24 mouse cellular contexts compared by ENCODE assay signal in the genomic region with DNA sequence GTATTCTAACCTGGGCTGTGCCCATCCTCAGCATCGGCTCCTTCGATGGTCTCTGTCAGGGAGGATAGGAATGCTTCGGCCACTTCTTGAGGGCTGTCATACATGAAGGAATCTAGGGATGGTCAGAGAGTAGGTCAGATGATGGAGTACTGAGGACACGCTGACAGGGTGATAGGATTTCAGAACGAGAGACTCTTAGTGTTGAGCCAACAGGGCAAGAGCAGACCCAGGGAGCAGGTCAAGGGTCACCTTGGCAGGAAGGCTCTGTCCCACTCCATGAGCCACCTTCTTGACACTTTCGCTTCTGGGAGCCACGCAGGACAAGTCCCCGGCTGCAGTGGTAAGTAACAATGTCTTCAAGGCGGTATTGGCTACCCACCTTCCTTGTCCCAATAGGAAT. TPM values are rescaled to one million over a fixed set of nuclear protein-coding genes. Genes with fewer than 3 reads are reported as not detected.
DNase-seq lines count a peak whose midpoint lies in the region; ATAC-seq and TF ChIP-seq lines count a peak whose summit lies in the region.
"Had no signal": no experiment of that assay in that cellular context is flagged by ENCODE, and none has a peak within 500 bp of the region (broad histone marks: within the 10 kb centered on the region; RNA-seq: fewer than 3 reads in every experiment).

No protein-coding gene starts in this region.

- H3K4me2 ChIP-seq in limb, embryonic 14.5 days (replicated peaks; ENCODE audit: low read depth, low read length, severe bottlenecking), result no peak overlapping the region
- H3K4me2 ChIP-seq in liver, embryonic 11.5 days, result peak overlapping the region; percentile 48; the same call in 1 of the 2 replicates
- peak overlapping the region; percentile 40 for H3K4me2 ChIP-seq in liver, embryonic 14.5 days (ENCODE audit: low read depth)
- H3K4me2 ChIP-seq in myocyte (ENCODE audit: low read depth), result no peak overlapping the region
- H3K4me2 ChIP-seq: forebrain, embryonic 13.5 days; heart, embryonic 13.5 days; hindbrain, embryonic 12.5 days had no signal

- no peak overlapping the region for H3K9ac ChIP-seq in limb, embryonic 14.5 days (ENCODE audit: low read depth, low read length, severe bottlenecking)
- H3K9ac ChIP-seq in liver, embryonic 11.5 days (ENCODE audit: low read depth, low read length), result no peak overlapping the region
- no peak overlapping the region for H3K9ac ChIP-seq in liver, embryonic 14.5 days (replicated peaks)
- H3K9ac ChIP-seq: forebrain, embryonic 13.5 days; heart, embryonic 13.5 days; hindbrain, embryonic 12.5 days had no signal

- no peak overlapping the region for H3K4me3 ChIP-seq in limb, embryonic 14.5 days (replicated peaks; ENCODE audit: low read length)
- no peak overlapping the region for H3K4me3 ChIP-seq in limb, embryonic 10.5 days
- no peak overlapping the region for H3K4me3 ChIP-seq in liver, embryonic 11.5 days (ENCODE audit: low read depth, low read length)
- H3K4me3 ChIP-seq in liver, embryonic 14.5 days (ENCODE audit: insufficient read depth in 1 of 2, low read depth in 2 of 2, low read length in 2 of 2), result peak overlapping the region in 1 of 2 experiments; percentile 42; a peak in 2 of 4 replicates
- no peak overlapping the region for H3K4me3 ChIP-seq in myocyte
- H3K4me3 ChIP-seq: embryonic facial prominence, embryonic 10.5 days; forebrain, embryonic 13.5 days; gastrocnemius, adult 2 months; heart, embryonic 13.5 days; hindbrain, embryonic 12.5 days had no signal

- no peaks in the 10 kb centered on the region for H3K27me3 ChIP-seq in limb, embryonic 14.5 days (ENCODE audit: control insufficient read depth, insufficient read depth, low read length)
- no peaks in the 10 kb centered on the region for H3K27me3 ChIP-seq in limb, embryonic 10.5 days (ENCODE audit: low read depth, poor library complexity, severe bottlenecking)
- H3K27me3 ChIP-seq in liver, embryonic 11.5 days (replicated peaks; ENCODE audit: control insufficient read depth, insufficient read depth, low read length), result no peaks in the 10 kb centered on the region
- no peaks in the 10 kb centered on the region for H3K27me3 ChIP-seq in liver, embryonic 14.5 days (ENCODE audit: control insufficient read depth, insufficient read depth, low read length)
- H3K27me3 ChIP-seq in myocyte (ENCODE audit: control insufficient read depth, insufficient read depth, insufficient read length), result peaks cover 30% of the 10 kb centered on the region
- H3K27me3 ChIP-seq: CH12.LX; hindbrain, embryonic 12.5 days; Patski had no signal

- H3ac ChIP-seq in myocyte (ENCODE audit: control insufficient read depth, insufficient read length), result no peak overlapping the region

- H3K4me1 ChIP-seq in limb, embryonic 14.5 days (ENCODE audit: control insufficient read depth, insufficient read depth, low read length), result no peaks in the 10 kb centered on the region
- H3K4me1 ChIP-seq in limb, embryonic 10.5 days, result peaks cover 17% of the 10 kb centered on the region
- H3K4me1 ChIP-seq in liver, embryonic 11.5 days (replicated peaks; ENCODE audit: control insufficient read depth, insufficient read depth, low read length), result no peaks in the 10 kb centered on the region
- peaks cover 0 to 4% of the 10 kb centered on the region in 2 experiments; a peak in 1 of 4 replicates for H3K4me1 ChIP-seq in liver, embryonic 14.5 days (replicated peaks; ENCODE audit: control insufficient read depth in 2 of 2, insufficient read depth in 2 of 2, low read length in 1 of 2)
- H3K4me1 ChIP-seq: embryonic facial prominence, embryonic 10.5 days; forebrain, embryonic 13.5 days; heart, embryonic 13.5 days; hindbrain, embryonic 12.5 days had no signal

- H3K79me2 ChIP-seq in myocyte (ENCODE audit: control insufficient read depth, insufficient read depth), result no peaks in the 10 kb centered on the region

- no peak for ATAC-seq in limb, embryonic 14.5 days (ENCODE audit: low FRiP score, low read depth)
- ATAC-seq in liver, embryonic 11.5 days (replicated peaks; ENCODE audit: low FRiP score), result no peak
- ATAC-seq in liver, embryonic 14.5 days (ENCODE audit: insufficient read depth), result no peak
- ATAC-seq: activated CD4-positive, CD25-positive, alpha-beta regulatory T cell, adult 4 months; forebrain, embryonic 13.5 days; Patski had no signal

- 84% methylated on average over 9 of the region's 9 CpGs for WGBS in limb, embryonic 14.5 days
- WGBS in limb, embryonic 10.5 days, result 86% methylated on average over 9 of the region's 9 CpGs
- 78% methylated on average over 9 of the region's 9 CpGs for WGBS in liver, embryonic 11.5 days
- WGBS in liver, embryonic 14.5 days (ENCODE audit: insufficient replicate concordance), result 67% methylated on average over 9 of the region's 9 CpGs

- no peak for TF ChIP-seq CTCF in liver, embryonic 14.5 days (IDR thresholded peaks at IDR 0.05; ENCODE audit: low read depth)

- TF ChIP-seq EP300 in liver, embryonic 14.5 days (IDR thresholded peaks at IDR 0.05; ENCODE audit: low read depth), result no peak

- peak; percentile 1 for DNase-seq in limb, embryonic 14.5 days (ENCODE audit: low spot score)
- DNase-seq in limb, embryonic 10.5 days (ENCODE audit: low spot score), result no peak
- no peak for DNase-seq in liver, embryonic 11.5 days (ENCODE audit: low spot score)
- DNase-seq in liver, embryonic 14.5 days (ENCODE audit: low read depth in 3 of 3, low spot score in 3 of 3), result no peak
- DNase-seq in urinary bladder, adult 18-20 months (ENCODE audit: low spot score in 2 of 2), result no peak
- DNase-seq in adrenal gland, adult 18-20 months (ENCODE audit: low spot score in 2 of 2), result no peak
- DNase-seq: adrenal gland, adult 2 months; adrenal gland, postnatal 36 days; cerebellum, adult 2 months; cerebellum, postnatal 10 days; gastrocnemius, adult 2 months; gastrocnemius, postnatal 25 days; heart, postnatal 4 days had no signal

- no peak overlapping the region for H3K27ac ChIP-seq in limb, embryonic 14.5 days (replicated peaks; ENCODE audit: low read depth, low read length)
- no peak overlapping the region for H3K27ac ChIP-seq in limb, embryonic 10.5 days
- H3K27ac ChIP-seq in liver, embryonic 11.5 days (ENCODE audit: low read depth, low read length), result no peak overlapping the region
- H3K27ac ChIP-seq in liver, embryonic 14.5 days, result no peak overlapping the region
- H3K27ac ChIP-seq: embryonic facial prominence, embryonic 10.5 days; forebrain, embryonic 13.5 days; gastrocnemius, adult 2 months; heart, embryonic 13.5 days; hindbrain, embryonic 12.5 days had no signal

- no peak for TF ChIP-seq POLR2A in limb, embryonic 14.5 days (IDR thresholded peaks at IDR 0.05; ENCODE audit: borderline replicate concordance, extremely low read depth, insufficient read depth, insufficient read length)
- no peak for TF ChIP-seq POLR2A in myocyte (IDR thresholded peaks at IDR 0.05; ENCODE audit: insufficient read length, low read depth)

- H3K36me3 ChIP-seq in limb, embryonic 14.5 days (ENCODE audit: control insufficient read depth, insufficient read depth, low read length), result peaks cover 15% of the 10 kb centered on the region
- peaks cover 32% of the 10 kb centered on the region for H3K36me3 ChIP-seq in limb, embryonic 10.5 days
- H3K36me3 ChIP-seq in liver, embryonic 11.5 days (ENCODE audit: control insufficient read depth, insufficient read depth, low read length), result peaks cover 10% of the 10 kb centered on the region
- H3K36me3 ChIP-seq in liver, embryonic 14.5 days (replicated peaks; ENCODE audit: control insufficient read depth, insufficient read depth, low read depth), result peaks cover 4% of the 10 kb centered on the region
- peaks cover 7% of the 10 kb centered on the region for H3K36me3 ChIP-seq in myocyte (ENCODE audit: control insufficient read depth, insufficient read depth)

- H3K9me3 ChIP-seq in limb, embryonic 14.5 days (ENCODE audit: control insufficient read depth, low read length), result no peaks in the 10 kb centered on the region
- H3K9me3 ChIP-seq in limb, embryonic 10.5 days (replicated peaks), result no peaks in the 10 kb centered on the region
- no peaks in the 10 kb centered on the region for H3K9me3 ChIP-seq in liver, embryonic 11.5 days (ENCODE audit: control insufficient read depth, low read length)
- H3K9me3 ChIP-seq in liver, embryonic 14.5 days (ENCODE audit: control insufficient read depth, low read length), result no peaks in the 10 kb centered on the region
- H3K9me3 ChIP-seq: embryonic facial prominence, embryonic 10.5 days; forebrain, embryonic 13.5 days; heart, embryonic 13.5 days; hindbrain, embryonic 12.5 days had no signal

RNA-seq across cellular contexts. Expression of a gene that starts 1.8 kb away (rescaled TPM):
- polyA plus RNA-seq in limb, embryonic 14.5 days (2012; rRNA removed), result 0.76 and 0.88 TPM in 2 replicates
- 1.6 and 2.1 TPM in 2 replicates for polyA plus RNA-seq in limb, embryonic 14.5 days (2014; fragmentation: Nextera tagmentation; extraction: Ambion mirVana)
- 2.1 and 2.5 TPM in 2 replicates for polyA plus RNA-seq in limb, embryonic 10.5 days (2016; fragmentation: Nextera tagmentation; extraction: Ambion mirVana)
- 67.6 and 74.9 TPM in 2 replicates for polyA plus RNA-seq in liver, embryonic 11.5 days (2014; fragmentation: Nextera tagmentation; extraction: Ambion mirVana)
- 103 and 159 TPM in 2 replicates for polyA plus RNA-seq in liver, embryonic 14.5 days (2012; rRNA removed)
- 138 and 146 TPM in 2 replicates for polyA plus RNA-seq in liver, embryonic 14.5 days (2014; fragmentation: Nextera tagmentation; extraction: Ambion mirVana)
- polyA plus RNA-seq in myocyte (2012; fragmentation: generic; extraction: Trizol), result 0.37 TPM
- total RNA-seq in adrenal gland, adult 18-20 months (2021), result 10 to 100 TPM; 14.6 to 38.9 TPM
- total RNA-seq: granulocyte monocyte progenitor cell, adult 5-6 weeks had no signal

RNA-seq across cellular contexts. Expression of a gene that starts 10.3 kb away (rescaled TPM):
- 56.4 and 92.2 TPM in 2 replicates for polyA plus RNA-seq in limb, embryonic 14.5 days (2012; rRNA removed)
- 101 and 111 TPM in 2 replicates for polyA plus RNA-seq in limb, embryonic 14.5 days (2014; fragmentation: Nextera tagmentation; extraction: Ambion mirVana)
- polyA plus RNA-seq in limb, embryonic 10.5 days (2016; fragmentation: Nextera tagmentation; extraction: Ambion mirVana), result 151 and 155 TPM in 2 replicates
- polyA plus RNA-seq in liver, embryonic 11.5 days (2014; fragmentation: Nextera tagmentation; extraction: Ambion mirVana), result 108 and 114 TPM in 2 replicates
- polyA plus RNA-seq in liver, embryonic 14.5 days (2012; rRNA removed), result 26.9 and 37.5 TPM in 2 replicates
- 42.7 and 49.2 TPM in 2 replicates for polyA plus RNA-seq in liver, embryonic 14.5 days (2014; fragmentation: Nextera tagmentation; extraction: Ambion mirVana)
- 60.0 TPM for polyA plus RNA-seq in myocyte (2012; fragmentation: generic; extraction: Trizol)
- total RNA-seq in adrenal gland, adult 18-20 months (2021), result 10 to 100 TPM; 46.1 to 54.5 TPM

RNA-seq across cellular contexts. Expression of a gene that starts 10.5 kb away (rescaled TPM):
- 75.8 and 99.4 TPM in 2 replicates for polyA plus RNA-seq in limb, embryonic 14.5 days (2012; rRNA removed)
- polyA plus RNA-seq in limb, embryonic 14.5 days (2014; fragmentation: Nextera tagmentation; extraction: Ambion mirVana), result 43.5 and 45.0 TPM in 2 replicates
- polyA plus RNA-seq in limb, embryonic 10.5 days (2016; fragmentation: Nextera tagmentation; extraction: Ambion mirVana), result 57.5 and 65.0 TPM in 2 replicates
- 43.7 and 44.8 TPM in 2 replicates for polyA plus RNA-seq in liver, embryonic 11.5 days (2014; fragmentation: Nextera tagmentation; extraction: Ambion mirVana)
- 21.4 and 22.3 TPM in 2 replicates for polyA plus RNA-seq in liver, embryonic 14.5 days (2012; rRNA removed)
- 15.0 and 20.2 TPM in 2 replicates for polyA plus RNA-seq in liver, embryonic 14.5 days (2014; fragmentation: Nextera tagmentation; extraction: Ambion mirVana)
- 38.4 TPM for polyA plus RNA-seq in myocyte (2012; fragmentation: generic; extraction: Trizol)
- 10 to 100 TPM; 60.8 to 65.9 TPM for total RNA-seq in adrenal gland, adult 18-20 months (2021)

RNA-seq across cellular contexts. Expression of a gene that starts 18.8 kb away (rescaled TPM):
- 44.3 and 52.0 TPM in 2 replicates for polyA plus RNA-seq in limb, embryonic 14.5 days (2012; rRNA removed)
- polyA plus RNA-seq in limb, embryonic 14.5 days (2014; fragmentation: Nextera tagmentation; extraction: Ambion mirVana), result 1.4 and 1.5 TPM in 2 replicates
- 6.2 and 6.3 TPM in 2 replicates for polyA plus RNA-seq in limb, embryonic 10.5 days (2016; fragmentation: Nextera tagmentation; extraction: Ambion mirVana)
- 0.45 and 0.86 TPM in 2 replicates for polyA plus RNA-seq in liver, embryonic 11.5 days (2014; fragmentation: Nextera tagmentation; extraction: Ambion mirVana)
- polyA plus RNA-seq in liver, embryonic 14.5 days (2012; rRNA removed), result 5.1 and 6.2 TPM in 2 replicates
- polyA plus RNA-seq in liver, embryonic 14.5 days (2014; fragmentation: Nextera tagmentation; extraction: Ambion mirVana), result 0.10 and 0.14 TPM in 2 replicates
- 10.2 TPM for polyA plus RNA-seq in myocyte (2012; fragmentation: generic; extraction: Trizol)
- 10 to 100 TPM in 1 of 2 experiments, 1 to 10 TPM in 1; 9.9 to 12.4 TPM for total RNA-seq in adrenal gland, adult 18-20 months (2021)
- polyA plus RNA-seq: activated CD4-positive, CD25-positive, alpha-beta regulatory T cell, adult 4 months had no signal

RNA-seq across cellular contexts. Expression of a gene that starts 21.3 kb away (rescaled TPM):
- not detected in 2 replicates for polyA plus RNA-seq in limb, embryonic 14.5 days (2012; rRNA removed)
- not detected in 2 replicates for polyA plus RNA-seq in limb, embryonic 14.5 days (2014; fragmentation: Nextera tagmentation; extraction: Ambion mirVana)
- polyA plus RNA-seq in limb, embryonic 10.5 days (2016; fragmentation: Nextera tagmentation; extraction: Ambion mirVana), result 0.06 TPM in 1 of 2 replicates, not detected in the other
- 0.09 TPM in 1 of 2 replicates, not detected in the other for polyA plus RNA-seq in liver, embryonic 11.5 days (2014; fragmentation: Nextera tagmentation; extraction: Ambion mirVana)
- 0.02 TPM in 2 replicates for polyA plus RNA-seq in liver, embryonic 14.5 days (2012; rRNA removed)
- polyA plus RNA-seq in liver, embryonic 14.5 days (2014; fragmentation: Nextera tagmentation; extraction: Ambion mirVana), result not detected in 2 replicates
- not detected for polyA plus RNA-seq in myocyte (2012; fragmentation: generic; extraction: Trizol)
- total RNA-seq in adrenal gland, adult 18-20 months (2021), result under 1 TPM in 1 of 2 experiments, not detected in 1; 0.19 TPM
- total RNA-seq: adrenal gland, adult 2 months; adrenal gland, postnatal 36 days; CH12.LX; gastrocnemius, adult 2 months; gastrocnemius, postnatal 25 days; granulocyte monocyte progenitor cell, adult 5-6 weeks; heart, postnatal 4 days had no signal
- polyA plus RNA-seq: activated CD4-positive, CD25-positive, alpha-beta regulatory T cell, adult 4 months; embryonic facial prominence, embryonic 10.5 days; embryonic facial prominence, embryonic 14.5 days; forebrain, embryonic 13.5 days; heart, embryonic 13.5 days; heart, postnatal 0 days; Patski had no signal

Comparison
In these comparisons a context has a peak if more than half of its experiments do, and no peak if none do; other contexts are left out.
1. H3K4me2 ChIP-seq: peak in liver, embryonic 11.5 days (single experiment) and liver, embryonic 14.5 days (single experiment); none in limb, embryonic 14.5 days (single experiment) and myocyte (single experiment).
2. RNA of a gene that starts 1.8 kb away (polyA plus RNA-seq): 103 to 159 TPM in liver, embryonic 14.5 days and 67.6 to 74.9 TPM in liver, embryonic 11.5 days; 2.1 to 2.5 TPM in limb, embryonic 10.5 days, 0.76 to 2.1 TPM in limb, embryonic 14.5 days and 0.37 TPM in myocyte (single experiment); every median in the first group is over 10 times any median in the second.